ENCODE assay signal across 21 mouse cellular contexts in genomic region chr1:93139713-93140112, GRCm38 (mm10). TPM values are rescaled to one million over a fixed set of nuclear protein-coding genes. Genes with fewer than 3 reads are reported as not detected.
DNase-seq lines count a peak whose midpoint lies in the region; ATAC-seq and TF ChIP-seq lines count a peak whose summit lies in the region.
"Had no signal": no experiment of that assay in that cellular context is flagged by ENCODE, and none has a peak within 500 bp of the region (broad histone marks: within the 10 kb centered on the region; RNA-seq: fewer than 3 reads in every experiment).

No protein-coding gene starts in this region.

- no peak overlapping the region for H3K4me2 ChIP-seq in heart, postnatal 0 days (ENCODE audit: low read depth, low read length)
- H3K4me2 ChIP-seq in liver, postnatal 0 days (ENCODE audit: low read depth, low read length), result no peak overlapping the region
- no peak overlapping the region for H3K4me2 ChIP-seq in liver, embryonic 12.5 days
- H3K4me2 ChIP-seq in forebrain, embryonic 13.5 days, result no peak overlapping the region
- H3K4me2 ChIP-seq: stomach, embryonic 15.5 days had no signal

- peaks cover 33% of the 10 kb centered on the region for H3K27me3 ChIP-seq in heart, postnatal 0 days (ENCODE audit: control insufficient read depth, insufficient read depth, low read length)
- H3K27me3 ChIP-seq in liver, postnatal 0 days (ENCODE audit: insufficient read depth, low read length), result no peaks in the 10 kb centered on the region
- H3K27me3 ChIP-seq in liver, embryonic 12.5 days (replicated peaks), result 0 out of 2 replicates have a peak, but pooled peaks cover 9% of the 10 kb centered on the region
- H3K27me3 ChIP-seq in forebrain, embryonic 13.5 days, result no peaks in the 10 kb centered on the region
- H3K27me3 ChIP-seq: stomach, embryonic 15.5 days had no signal

- TF ChIP-seq CTCF in heart, postnatal 0 days (IDR thresholded peaks at IDR 0.05; ENCODE audit: low read depth), result no peak
- TF ChIP-seq CTCF in liver, postnatal 0 days (IDR thresholded peaks at IDR 0.05; ENCODE audit: low read depth), result no peak

- intact Hi-C loops in heart, postnatal 36 days (cut with DNase I), result no loop called here

- no peak overlapping the region for H3K4me3 ChIP-seq in heart, postnatal 0 days (ENCODE audit: low read depth, low read length)
- H3K4me3 ChIP-seq in liver, postnatal 0 days (ENCODE audit: low read depth, low read length), result no peak overlapping the region
- H3K4me3 ChIP-seq in liver, embryonic 12.5 days, result no peak overlapping the region
- H3K4me3 ChIP-seq in forebrain, embryonic 13.5 days, result no peak overlapping the region
- H3K4me3 ChIP-seq: heart, embryonic 10.5 days; hindbrain, embryonic 10.5 days; left cerebral cortex, adult 2 months; midbrain, embryonic 10.5 days; stomach, embryonic 15.5 days had no signal

- H3K4me1 ChIP-seq in heart, postnatal 0 days (ENCODE audit: control insufficient read depth, insufficient read depth), result 0 out of 2 replicates have a peak, but pooled peaks cover 9% of the 10 kb centered on the region
- H3K4me1 ChIP-seq in liver, postnatal 0 days (ENCODE audit: insufficient read depth), result peaks cover 14% of the 10 kb centered on the region; the same call in 1 of the 2 replicates
- H3K4me1 ChIP-seq in liver, embryonic 12.5 days, result no peaks in the 10 kb centered on the region
- no peaks in the 10 kb centered on the region for H3K4me1 ChIP-seq in forebrain, embryonic 13.5 days
- H3K4me1 ChIP-seq: stomach, embryonic 15.5 days had no signal

- no peaks in the 10 kb centered on the region for H3K9me3 ChIP-seq in heart, postnatal 0 days (replicated peaks; ENCODE audit: control insufficient read depth, low read length)
- H3K9me3 ChIP-seq in liver, postnatal 0 days (ENCODE audit: low read length), result no peaks in the 10 kb centered on the region
- no peaks in the 10 kb centered on the region for H3K9me3 ChIP-seq in liver, embryonic 12.5 days (replicated peaks)
- no peaks in the 10 kb centered on the region for H3K9me3 ChIP-seq in forebrain, embryonic 13.5 days (replicated peaks)
- H3K9me3 ChIP-seq: heart, embryonic 10.5 days; hindbrain, embryonic 10.5 days; midbrain, embryonic 10.5 days; stomach, embryonic 15.5 days had no signal

- DNase-seq in heart, postnatal 0 days (ENCODE audit: low spot score), result no peak
- no peak for DNase-seq in heart, postnatal 36 days
- no peak for DNase-seq in liver, postnatal 0 days
- DNase-seq in layer of hippocampus, adult 18-20 months (ENCODE audit: low spot score in 2 of 2), result peak; percentile 47 to 79
- peak; percentile 40 for DNase-seq in right cerebral cortex, postnatal 25 days
- no peak for DNase-seq in kidney, postnatal 14 days
- DNase-seq: cerebellum, adult 11 months; cerebellum, postnatal 36 days; kidney, adult 18-20 months; kidney, postnatal 10 days had no signal

- no peaks in the 10 kb centered on the region for H3K36me3 ChIP-seq in heart, postnatal 0 days (replicated peaks; ENCODE audit: control insufficient read depth, insufficient read depth, low read length)
- no peaks in the 10 kb centered on the region for H3K36me3 ChIP-seq in liver, postnatal 0 days (replicated peaks; ENCODE audit: insufficient read depth, low read length)
- no peaks in the 10 kb centered on the region for H3K36me3 ChIP-seq in liver, embryonic 12.5 days
- no peaks in the 10 kb centered on the region for H3K36me3 ChIP-seq in forebrain, embryonic 13.5 days (ENCODE audit: poor library complexity, severe bottlenecking)
- H3K36me3 ChIP-seq: heart, embryonic 10.5 days; hindbrain, embryonic 10.5 days; midbrain, embryonic 10.5 days; stomach, embryonic 15.5 days had no signal

- no peak for TF ChIP-seq EP300 in heart, postnatal 0 days (IDR thresholded peaks at IDR 0.05; ENCODE audit: low read depth)
- no peak for TF ChIP-seq EP300 in liver, postnatal 0 days (IDR thresholded peaks at IDR 0.05; ENCODE audit: low read depth)

- peak; percentile 20; the same call in 1 of the 2 replicates for ATAC-seq in heart, postnatal 0 days (ENCODE audit: insufficient read depth, low read depth)
- no peak for ATAC-seq in liver, postnatal 0 days
- no peak for ATAC-seq in liver, embryonic 12.5 days
- ATAC-seq in forebrain, embryonic 13.5 days, result no peak
- ATAC-seq: forebrain, embryonic 14.5 days had no signal

- 53% methylated on average over 7 of the region's 7 CpGs for WGBS in heart, postnatal 0 days
- 75% methylated on average over 7 of the region's 7 CpGs for WGBS in liver, postnatal 0 days (ENCODE audit: insufficient replicate concordance)
- WGBS in liver, embryonic 12.5 days (ENCODE audit: insufficient replicate concordance), result 62% methylated on average over 7 of the region's 7 CpGs
- 86% methylated on average over 7 of the region's 7 CpGs for WGBS in forebrain, embryonic 13.5 days

- H3K27ac ChIP-seq in heart, postnatal 0 days (ENCODE audit: low read depth), result no peak overlapping the region
- peak overlapping the region; percentile 87; the same call in 1 of the 2 replicates for H3K27ac ChIP-seq in liver, postnatal 0 days (ENCODE audit: low read depth)
- H3K27ac ChIP-seq in liver, embryonic 12.5 days, result no peak overlapping the region
- no peak overlapping the region for H3K27ac ChIP-seq in forebrain, embryonic 13.5 days
- H3K27ac ChIP-seq: heart, embryonic 10.5 days; hindbrain, embryonic 10.5 days; left cerebral cortex, adult 2 months; midbrain, embryonic 10.5 days; stomach, embryonic 15.5 days had no signal

- H3K9ac ChIP-seq in heart, postnatal 0 days (replicated peaks; ENCODE audit: low read depth, low read length), result no peak overlapping the region
- no peak overlapping the region for H3K9ac ChIP-seq in liver, postnatal 0 days (replicated peaks)
- no peak overlapping the region for H3K9ac ChIP-seq in liver, embryonic 12.5 days
- no peak overlapping the region for H3K9ac ChIP-seq in forebrain, embryonic 13.5 days
- H3K9ac ChIP-seq: stomach, embryonic 15.5 days had no signal

RNA-seq across cellular contexts. Expression of gene Agxt, which starts 4.7 kb away (rescaled TPM):
- 0.15 TPM in 1 of 2 replicates, not detected in the other for total RNA-seq in heart, postnatal 0 days (2014; rRNA removed; ENCODE audit: low replicate concordance)
- polyA plus RNA-seq in heart, postnatal 0 days (2015; fragmentation: Nextera tagmentation; extraction: Ambion mirVana), result 0.12 TPM in 1 of 2 replicates, not detected in the other
- not detected for total RNA-seq in heart, postnatal 36 days (2021)
- polyA plus RNA-seq in liver, postnatal 0 days (2015; fragmentation: Nextera tagmentation; extraction: Ambion mirVana), result 443 and 456 TPM in 2 replicates
- polyA plus RNA-seq in liver, embryonic 12.5 days (2016; fragmentation: Nextera tagmentation; extraction: Ambion mirVana), result 1.7 and 2.2 TPM in 2 replicates
- not detected for total RNA-seq in layer of hippocampus, adult 18-20 months (2021)
- not detected in 2 replicates for polyA plus RNA-seq in forebrain, embryonic 13.5 days (2015; fragmentation: Nextera tagmentation; extraction: Ambion mirVana)
- total RNA-seq: gastrocnemius, adult 8-10 months; left cerebral cortex, adult 2 months had no signal
- polyA plus RNA-seq: forebrain, embryonic 14.5 days; hindbrain, embryonic 10.5 days; limb, embryonic 14.5 days; midbrain, embryonic 10.5 days; neural tube, embryonic 14.5 days had no signal

RNA-seq across cellular contexts. Expression of gene 2310007B03Rik, which starts 21.0 kb away (rescaled TPM):
- 0.76 TPM in 1 of 2 replicates, not detected in the other for total RNA-seq in heart, postnatal 0 days (2014; rRNA removed; ENCODE audit: low replicate concordance)
- 0.07 and 0.29 TPM in 2 replicates for polyA plus RNA-seq in heart, postnatal 0 days (2015; fragmentation: Nextera tagmentation; extraction: Ambion mirVana)
- total RNA-seq in heart, postnatal 36 days (2021), result not detected
- 0.51 and 0.99 TPM in 2 replicates for polyA plus RNA-seq in liver, postnatal 0 days (2015; fragmentation: Nextera tagmentation; extraction: Ambion mirVana)
- not detected in 2 replicates for polyA plus RNA-seq in liver, embryonic 12.5 days (2016; fragmentation: Nextera tagmentation; extraction: Ambion mirVana)
- total RNA-seq in layer of hippocampus, adult 18-20 months (2021), result not detected
- polyA plus RNA-seq in forebrain, embryonic 13.5 days (2015; fragmentation: Nextera tagmentation; extraction: Ambion mirVana), result 0.08 and 0.16 TPM in 2 replicates
- total RNA-seq: gastrocnemius, adult 8-10 months; left cerebral cortex, adult 2 months had no signal
- polyA plus RNA-seq: neural tube, embryonic 14.5 days had no signal

RNA-seq across cellular contexts. Expression of gene Crocc2, which starts 28.8 kb away (rescaled TPM):
- total RNA-seq in heart, postnatal 0 days (2014; rRNA removed; ENCODE audit: low replicate concordance), result 0.08 TPM in 2 replicates
- polyA plus RNA-seq in heart, postnatal 0 days (2015; fragmentation: Nextera tagmentation; extraction: Ambion mirVana), result 0.34 and 0.48 TPM in 2 replicates
- not detected for total RNA-seq in heart, postnatal 36 days (2021)
- not detected in 2 replicates for polyA plus RNA-seq in liver, postnatal 0 days (2015; fragmentation: Nextera tagmentation; extraction: Ambion mirVana)
- 0.02 and 0.04 TPM in 2 replicates for polyA plus RNA-seq in liver, embryonic 12.5 days (2016; fragmentation: Nextera tagmentation; extraction: Ambion mirVana)
- total RNA-seq in layer of hippocampus, adult 18-20 months (2021), result under 1 TPM; 0.20 to 0.42 TPM
- polyA plus RNA-seq in forebrain, embryonic 13.5 days (2015; fragmentation: Nextera tagmentation; extraction: Ambion mirVana), result 0.10 and 0.20 TPM in 2 replicates
- total RNA-seq: gastrocnemius, adult 8-10 months had no signal

RNA-seq across cellular contexts. Expression of gene Kif1a, which starts 38.0 kb away (rescaled TPM):
- total RNA-seq in heart, postnatal 0 days (2014; rRNA removed; ENCODE audit: low replicate concordance), result 15.6 and 16.4 TPM in 2 replicates
- polyA plus RNA-seq in heart, postnatal 0 days (2015; fragmentation: Nextera tagmentation; extraction: Ambion mirVana), result 7.2 and 7.3 TPM in 2 replicates
- total RNA-seq in heart, postnatal 36 days (2021), result 1 to 10 TPM; 1.7 to 2.0 TPM
- polyA plus RNA-seq in liver, postnatal 0 days (2015; fragmentation: Nextera tagmentation; extraction: Ambion mirVana), result 0.17 and 0.28 TPM in 2 replicates
- 0.38 and 0.98 TPM in 2 replicates for polyA plus RNA-seq in liver, embryonic 12.5 days (2016; fragmentation: Nextera tagmentation; extraction: Ambion mirVana)
- 100 to 1,000 TPM; 637 to 653 TPM for total RNA-seq in layer of hippocampus, adult 18-20 months (2021)
- 205 and 224 TPM in 2 replicates for polyA plus RNA-seq in forebrain, embryonic 13.5 days (2015; fragmentation: Nextera tagmentation; extraction: Ambion mirVana)

Comparison
In these comparisons a context has a peak if more than half of its experiments do, and no peak if none do; other contexts are left out.
1. RNA of gene Agxt, which starts 4.7 kb away (polyA plus RNA-seq): 443 to 456 TPM in liver, postnatal 0 days; 1.7 to 2.2 TPM in liver, embryonic 12.5 days, 0.12 TPM in heart, postnatal 0 days and not detected in forebrain, embryonic 13.5 days; every median in the first group is over 100 times any median in the second.
2. DNase-seq: peak in layer of hippocampus, adult 18-20 months (2 of 2) and right cerebral cortex, postnatal 25 days (single experiment); none in heart, postnatal 0 days (single experiment), heart, postnatal 36 days (0 of 2), liver, postnatal 0 days (single experiment) and kidney, postnatal 14 days (single experiment).